Mouse (Mus musculus) olfactory bulb, adult 2 months (tissue): Measurements from ENCODE around the gene Bbx. TPM values are rescaled to one million over a fixed set of nuclear protein-coding genes. Genes with fewer than 3 reads are reported as not detected.

Source experiments
- H3K27ac ChIP-seq: fragments of 200-500 bp; 2 replicates; pipeline ENCODE4 v1.5.1; 2012; ENCODE audit warnings: low read depth, low read length; ENCODE audit not compliant: insufficient read depth
- H3K4me1 ChIP-seq: fragments of 200-500 bp; 2 replicates; pipeline ENCODE4 v1.6.1; 2012; ENCODE audit warnings: low read length; ENCODE audit not compliant: control insufficient read depth, insufficient read depth
- H3K4me3 ChIP-seq: fragments of 200-500 bp; 2 replicates; pipeline ENCODE4 v1.5.1; 2012; ENCODE audit warnings: mild to moderate bottlenecking, low read depth, low read length, moderate library complexity; ENCODE audit not compliant: insufficient read depth
- CTCF ChIP-seq: fragments of 200-500 bp; IDR thresholded peaks from 2 replicates; pipeline ENCODE4 v1.5.1; 2012; ENCODE audit warnings: low read depth, mild to moderate bottlenecking, low read length, moderate library complexity; ENCODE audit not compliant: insufficient read depth
- POLR2A ChIP-seq: fragments of 200-500 bp; IDR thresholded peaks from 2 replicates; pipeline ENCODE4 v1.6.1; 2012; ENCODE audit warnings: mild to moderate bottlenecking, low read depth, low read length, moderate library complexity; ENCODE audit not compliant: insufficient read depth
- WGBS: fragments of 180-500 bp; shearing (Covaris S2); methylation state at CpG from one replicate; pipeline ENCODE4 v1.1.7; 2018; 5-methylcytosine and 5-hydroxymethylcytosine counted together
- polyA plus RNA-seq: library from polyadenylated mRNA; stranded (reverse); fragments of >200 nt; gene quantifications from 2 replicates; pipeline ENCODE4 v1.2.4, GENCODE M21; 2012; ENCODE audit warnings: low replicate concordance; ENCODE audit not compliant: missing spikeins, insufficient read depth, insufficient read length

The Bbx gene
- not detected in 2 replicates for polyA plus RNA-seq

- TF ChIP-seq CTCF (no peak), POLR2A (peak; percentile 87)
- peak within 1 kb of the TSS; percentile 59 for H3K27ac ChIP-seq
- under 1% methylated on average over 55 of the region's 55 CpGs for WGBS
- H3K4me1 ChIP-seq = peaks cover 6% of the 10 kb centered on the region
- peak within 1 kb of the TSS; percentile 77 for H3K4me3 ChIP-seq
These were observed at the start of gene Bbx for GRCm38 (mm10) chr16:50432062-50432878. Gene Bbx (minus strand): TSS chr16:50432390.

GRCm38 (mm10) chr16:50481892-50482291, 49.7 kb upstream of the Bbx start:
- 78% methylated on average over 7 of the region's 7 CpGs for WGBS

GRCm38 (mm10) chr16:50481341-50481740, 49.2 kb upstream of the Bbx start:
- 71% methylated on average over 5 of the region's 5 CpGs for WGBS
- H3K27ac ChIP-seq = no peak overlapping the region
- no peak overlapping the region for H3K4me3 ChIP-seq
- TF ChIP-seq POLR2A (no peak), CTCF (no peak)
- no peaks in the 10 kb centered on the region for H3K4me1 ChIP-seq

More at GRCm38 (mm10) chr16:50481892-50482291, 49.7 kb upstream of the Bbx start:
- Histone ChIP-seq H3K4me1 (no peaks in the 10 kb centered on the region), H3K4me3 (no peak overlapping the region), H3K27ac (no peak overlapping the region)
- no peak for TF ChIP-seq POLR2A
- TF ChIP-seq CTCF = no peak

GRCm38 (mm10) chr16:50478695-50479094, 46.5 kb upstream of the Bbx start:
- Histone ChIP-seq H3K4me3 (no peak overlapping the region), H3K27ac (no peak overlapping the region), H3K4me1 (no peaks in the 10 kb centered on the region)
- WGBS = 100% methylated on average over 1 of the region's 1 CpGs
- TF ChIP-seq POLR2A = no peak
- TF ChIP-seq CTCF = no peak

GRCm38 (mm10) chr16:50477628-50478027, 45.4 kb upstream of the Bbx start:
- no peak for TF ChIP-seq POLR2A
- no peak for TF ChIP-seq CTCF
- Histone ChIP-seq H3K4me3 (no peak overlapping the region), H3K4me1 (no peaks in the 10 kb centered on the region), H3K27ac (no peak overlapping the region)
- 90% methylated on average over 6 of the region's 6 CpGs for WGBS

- WGBS = 31% methylated on average over 10 of the region's 10 CpGs
These were observed 30.2 kb upstream of the Bbx start for GRCm38 (mm10) chr16:50462226-50462870.

GRCm38 (mm10) chr16:50459146-50459545, 27.0 kb upstream of the Bbx start:
- Histone ChIP-seq H3K4me3 (no peak overlapping the region), H3K27ac (no peak overlapping the region), H3K4me1 (no peaks in the 10 kb centered on the region)
- WGBS = 60% methylated on average over 3 of the region's 3 CpGs
- TF ChIP-seq POLR2A (no peak), CTCF (no peak)

More at GRCm38 (mm10) chr16:50462226-50462870, 30.2 kb upstream of the Bbx start:
- Histone ChIP-seq H3K27ac (no peak overlapping the region), H3K4me1 (no peaks in the 10 kb centered on the region), H3K4me3 (no peak overlapping the region)
- TF ChIP-seq POLR2A = no peak
- no peak for TF ChIP-seq CTCF

- no peaks in the 10 kb centered on the region for H3K4me1 ChIP-seq
- TF ChIP-seq POLR2A (no peak), CTCF (no peak)
- no peak overlapping the region for H3K4me3 ChIP-seq
- 74% methylated on average over 1 of the region's 1 CpGs for WGBS
- H3K27ac ChIP-seq = no peak overlapping the region
These were observed 23.9 kb upstream of the Bbx start for GRCm38 (mm10) chr16:50456053-50456452.

GRCm38 (mm10) chr16:50449086-50449485, 16.9 kb upstream of the Bbx start:
- WGBS = 90% methylated on average over 9 of the region's 9 CpGs
- TF ChIP-seq CTCF = no peak
- TF ChIP-seq POLR2A = no peak

More at GRCm38 (mm10) chr16:50449086-50449485, 16.9 kb upstream of the Bbx start:
- no peaks in the 10 kb centered on the region for H3K4me1 ChIP-seq
- H3K4me3 ChIP-seq = no peak overlapping the region
- H3K27ac ChIP-seq = no peak overlapping the region
